Mouse (Mus musculus) stomach, embryonic 16.5 days (tissue): ENCODE results near the gene Hacd4. TPM values are rescaled to one million over a fixed set of nuclear protein-coding genes. Genes with fewer than 3 reads are reported as not detected.

ENCODE experiments used
- ATAC-seq: fragments of 200-750 bp; cut with Nextera tagmentation; 2 replicates; pipeline ENCODE4 v1.8.0; 2017; ENCODE audit warnings: moderate number of reproducible peaks, moderate TSS enrichment; ENCODE audit not compliant: insufficient read depth, low FRiP score
- H3K27ac ChIP-seq: fragments of 300-500 bp; sonication (generic); 2 replicates; pipeline ENCODE4 v1.5.1; 2014; ENCODE audit warnings: low read length
- H3K27me3 ChIP-seq: fragments of 300-500 bp; sonication (generic); 2 replicates; pipeline ENCODE4 v1.6.1; 2014; ENCODE audit warnings: low read length, control low read depth, mixed read lengths; ENCODE audit not compliant: control insufficient read depth, insufficient read depth
- H3K36me3 ChIP-seq: fragments of 300-500 bp; sonication (generic); 2 replicates; pipeline ENCODE4 v1.6.1; 2014; ENCODE audit warnings: low read length; ENCODE audit not compliant: control insufficient read depth, insufficient read depth
- H3K4me1 ChIP-seq: fragments of 300-500 bp; sonication (generic); 2 replicates; pipeline ENCODE4 v1.6.1; 2014; ENCODE audit warnings: low read length, control low read depth, mixed read lengths; ENCODE audit not compliant: control insufficient read depth, insufficient read depth
- H3K4me2 ChIP-seq: fragments of 300-500 bp; sonication (generic); 2 replicates; pipeline ENCODE4 v1.6.1; 2014; ENCODE audit warnings: low read depth, low read length, mixed read lengths
- H3K4me3 ChIP-seq: fragments of 300-500 bp; sonication (generic); replicated peaks from 2 replicates; pipeline ENCODE4 v1.5.1; 2014; ENCODE audit warnings: mild to moderate bottlenecking, low read length
- H3K9ac ChIP-seq: fragments of 300-500 bp; sonication (generic); 2 replicates; pipeline ENCODE4 v1.6.1; 2014; ENCODE audit warnings: low read length
- H3K9me3 ChIP-seq: fragments of 300-500 bp; sonication (generic); replicated peaks from 2 replicates; pipeline ENCODE4 v1.6.1; 2016; ENCODE audit warnings: low read length, control low read depth; ENCODE audit not compliant: control insufficient read depth
- WGBS: fragments of 180-500 bp; shearing (Covaris S2); extraction: QIAGEN DNeasy Blood & Tissue Kit; methylation state at CpG from one replicate; pipeline ENCODE4 v1.1.7; 2014; 5-methylcytosine and 5-hydroxymethylcytosine counted together
- polyA plus RNA-seq: library from polyadenylated mRNA; unstranded; fragments of >200 nt; fragmentation: Nextera tagmentation; extraction: Ambion mirVana; gene quantifications from 2 replicates; pipeline ENCODE4 v1.2.1, GENCODE M21; 2015

Gene Hacd4
- polyA plus RNA-seq, 1 experiment from 2014 or later, result 12.0 TPM

DNA sequence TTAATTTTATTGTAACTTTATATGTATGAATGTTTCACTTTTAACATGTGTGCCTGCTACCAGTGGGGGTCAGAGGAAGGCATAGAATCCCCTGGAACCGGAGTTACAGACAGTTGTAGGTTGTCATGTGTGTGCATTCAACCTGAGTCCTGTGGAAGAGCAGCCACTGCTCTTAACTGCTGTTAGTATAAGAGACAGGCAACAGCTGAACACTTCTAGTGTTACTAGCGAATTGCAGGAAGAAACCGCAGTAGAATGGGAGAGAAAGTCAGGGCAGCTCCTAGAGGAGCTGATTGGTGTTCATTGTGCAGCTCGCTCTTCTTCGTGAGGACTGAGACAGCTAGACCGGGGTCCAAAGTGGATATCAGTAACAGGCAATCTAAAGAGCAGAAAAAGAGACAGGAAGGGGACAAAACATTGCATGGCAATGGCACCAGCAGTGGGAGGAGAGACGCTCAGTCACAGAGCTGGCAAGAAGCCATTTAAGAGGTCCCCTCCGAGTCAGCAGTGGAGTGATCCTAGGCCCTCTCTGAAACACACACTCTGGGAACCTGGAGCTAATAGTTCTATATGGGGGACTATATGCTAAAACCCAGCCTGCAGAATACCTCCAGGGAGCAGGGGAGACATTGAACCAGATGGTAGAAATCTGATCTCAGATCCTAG is 24.4 kb upstream of the Hacd4 start:
- ATAC-seq, result no peak
- H3K9me3 ChIP-seq, result no peaks in the 10 kb centered on the region

DNA sequence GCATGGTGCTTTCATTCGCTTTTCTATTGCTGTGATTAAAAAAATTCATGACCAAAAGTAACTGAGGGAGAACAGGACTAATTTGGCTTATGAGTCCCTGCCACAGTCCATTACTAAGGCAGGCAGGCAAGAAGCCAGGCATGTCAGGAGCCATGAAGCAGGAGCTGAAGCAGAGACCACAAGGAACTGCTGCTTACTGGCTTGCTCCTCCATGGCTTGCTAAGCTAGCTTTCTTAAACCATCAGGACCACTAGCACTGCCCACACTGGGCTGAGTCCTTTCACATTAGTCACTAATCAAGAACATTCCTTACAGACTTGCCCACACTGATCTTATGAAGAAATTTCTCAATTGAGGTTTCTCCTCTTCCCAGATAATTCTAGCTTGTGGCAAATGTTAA is 23.8 kb upstream of the Hacd4 start:
- no peaks in the 10 kb centered on the region for H3K9me3 ChIP-seq
- H3K27me3 ChIP-seq, result no peaks in the 10 kb centered on the region
- H3K36me3 ChIP-seq, result no peaks in the 10 kb centered on the region
- no peaks in the 10 kb centered on the region for H3K4me1 ChIP-seq
- 90% methylated on average over 1 of the region's 1 CpGs for WGBS
- H3K27ac ChIP-seq, result no peak overlapping the region
- no peak overlapping the region for H3K4me3 ChIP-seq
- H3K9ac ChIP-seq, result no peak overlapping the region
- no peak overlapping the region for H3K4me2 ChIP-seq
- no peak for ATAC-seq

More for the DNA sequence above, 24.4 kb upstream of the Hacd4 start:
- Histone ChIP-seq H3K4me2 (no peak overlapping the region), H3K9ac (no peak overlapping the region), H3K36me3 (no peaks in the 10 kb centered on the region), H3K27ac (no peak overlapping the region), H3K4me1 (no peaks in the 10 kb centered on the region), H3K4me3 (no peak overlapping the region), H3K27me3 (no peaks in the 10 kb centered on the region)
- 62% methylated on average over 8 of the region's 8 CpGs for WGBS

DNA sequence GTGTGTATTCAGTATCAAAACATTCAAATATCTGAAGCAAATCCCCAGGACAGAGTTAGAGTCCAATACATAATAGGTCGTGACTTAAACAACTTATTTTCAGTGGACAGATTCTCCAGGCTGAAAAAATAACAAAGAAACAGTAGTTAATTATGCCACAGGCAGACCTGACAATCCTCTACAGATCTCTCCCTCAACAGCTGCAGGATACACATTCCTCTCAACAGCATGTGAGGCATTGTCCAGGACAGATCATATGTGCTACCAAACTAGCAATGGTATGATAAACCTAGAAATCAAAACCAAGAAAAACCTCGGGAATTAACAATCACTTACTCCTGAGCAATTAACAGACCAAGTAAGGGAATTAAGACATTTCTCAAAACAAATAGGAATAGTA is 22.6 kb upstream of the Hacd4 start:
- Histone ChIP-seq H3K27me3 (no peaks in the 10 kb centered on the region), H3K4me1 (no peaks in the 10 kb centered on the region), H3K4me3 (no peak overlapping the region), H3K36me3 (no peaks in the 10 kb centered on the region), H3K4me2 (no peak overlapping the region), H3K9ac (no peak overlapping the region), H3K9me3 (no peaks in the 10 kb centered on the region), H3K27ac (no peak overlapping the region)
- WGBS, result 57% methylated on average over 2 of the region's 2 CpGs
- no peak for ATAC-seq

DNA sequence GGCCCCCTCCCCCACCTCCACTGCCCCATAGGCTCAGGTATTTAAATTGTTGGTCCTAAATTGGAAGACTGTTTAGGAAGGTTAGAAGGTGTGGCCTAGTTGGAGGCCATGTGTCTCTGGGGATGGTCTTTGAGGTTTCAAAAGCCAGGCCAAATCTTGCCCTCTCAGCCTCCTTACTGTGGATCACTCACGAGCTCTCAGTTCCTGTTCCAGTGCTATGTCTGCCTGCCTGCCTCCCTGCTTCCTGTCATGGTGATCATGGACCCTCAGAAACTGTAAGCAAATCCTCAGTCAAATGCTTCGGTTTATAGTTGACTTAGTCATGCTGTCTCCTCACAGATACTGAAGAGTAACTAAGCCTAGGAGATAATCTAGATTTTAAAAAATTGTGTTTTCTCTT is 19.9 kb upstream of the Hacd4 start:
- Histone ChIP-seq H3K27ac (no peak overlapping the region), H3K27me3 (no peaks in the 10 kb centered on the region), H3K36me3 (no peaks in the 10 kb centered on the region), H3K9me3 (no peaks in the 10 kb centered on the region), H3K4me1 (no peaks in the 10 kb centered on the region), H3K9ac (no peak overlapping the region), H3K4me2 (no peak overlapping the region), H3K4me3 (no peak overlapping the region)
- WGBS, result 70% methylated on average over 2 of the region's 2 CpGs
- no peak for ATAC-seq

DNA sequence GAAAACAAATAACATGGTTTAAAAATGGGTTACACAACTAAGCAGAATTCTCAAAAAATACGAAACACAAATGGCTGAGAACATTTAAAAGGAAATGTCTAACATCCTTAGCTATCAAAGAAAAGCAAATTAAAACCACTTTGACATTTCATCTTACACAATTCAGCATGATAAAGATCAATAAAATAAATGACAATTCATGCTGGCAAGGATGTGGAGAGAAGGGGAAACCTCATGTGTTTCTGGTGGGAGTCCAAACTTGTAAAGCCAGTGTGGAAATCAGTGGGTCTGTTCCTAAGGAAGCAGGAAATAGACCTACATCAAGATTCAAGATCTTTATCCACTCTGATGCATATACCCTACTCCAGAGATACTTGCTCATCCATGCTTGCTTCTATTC is 19.4 kb upstream of the Hacd4 start:
- no peak overlapping the region for H3K9ac ChIP-seq
- no peaks in the 10 kb centered on the region for H3K27me3 ChIP-seq
- H3K27ac ChIP-seq, result no peak overlapping the region
- H3K36me3 ChIP-seq, result no peaks in the 10 kb centered on the region
- H3K4me2 ChIP-seq, result no peak overlapping the region
- 93% methylated on average over 1 of the region's 1 CpGs for WGBS
- no peak overlapping the region for H3K4me3 ChIP-seq
- no peak for ATAC-seq
- H3K4me1 ChIP-seq, result no peaks in the 10 kb centered on the region
- H3K9me3 ChIP-seq, result no peaks in the 10 kb centered on the region

DNA sequence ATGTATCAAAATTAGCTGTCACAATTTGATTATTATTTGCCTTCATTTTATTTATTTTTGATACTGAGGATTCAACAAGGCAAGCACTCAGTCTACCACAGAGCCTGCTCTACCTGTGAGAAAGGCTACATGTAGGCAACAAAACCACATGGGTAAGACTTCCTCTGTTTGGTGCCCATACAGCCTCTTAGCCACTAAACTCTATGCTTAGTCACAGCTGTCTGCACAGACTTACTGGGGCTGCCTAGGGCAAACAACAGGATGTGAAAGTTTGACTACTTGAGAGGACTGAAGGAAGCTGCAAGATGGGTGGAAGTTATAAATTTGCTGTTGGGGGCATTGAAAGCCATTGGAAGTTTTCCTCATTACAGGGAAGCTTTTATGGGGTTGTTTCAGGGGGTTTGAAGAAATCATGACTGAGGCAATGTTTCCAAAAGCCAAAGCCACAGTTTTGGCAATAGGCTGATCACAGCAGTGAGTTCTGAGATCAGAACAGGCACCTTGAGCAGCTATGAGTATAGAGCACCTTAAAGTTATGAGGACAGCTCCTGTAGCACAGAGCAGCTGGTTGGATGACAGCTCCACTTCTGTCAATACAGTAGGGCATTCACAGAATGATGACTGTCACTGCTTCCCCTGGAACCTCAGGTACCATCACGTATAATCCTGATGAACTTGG is 11.5 kb upstream of the Hacd4 start:
- H3K9me3 ChIP-seq, result no peaks in the 10 kb centered on the region
- no peaks in the 10 kb centered on the region for H3K4me1 ChIP-seq
- H3K27me3 ChIP-seq, result no peaks in the 10 kb centered on the region
- no peaks in the 10 kb centered on the region for H3K36me3 ChIP-seq
- no peak overlapping the region for H3K4me3 ChIP-seq
- 91% methylated on average over 1 of the region's 1 CpGs for WGBS
- no peak for ATAC-seq
- no peak overlapping the region for H3K9ac ChIP-seq
- no peak overlapping the region for H3K27ac ChIP-seq
- no peak overlapping the region for H3K4me2 ChIP-seq

DNA sequence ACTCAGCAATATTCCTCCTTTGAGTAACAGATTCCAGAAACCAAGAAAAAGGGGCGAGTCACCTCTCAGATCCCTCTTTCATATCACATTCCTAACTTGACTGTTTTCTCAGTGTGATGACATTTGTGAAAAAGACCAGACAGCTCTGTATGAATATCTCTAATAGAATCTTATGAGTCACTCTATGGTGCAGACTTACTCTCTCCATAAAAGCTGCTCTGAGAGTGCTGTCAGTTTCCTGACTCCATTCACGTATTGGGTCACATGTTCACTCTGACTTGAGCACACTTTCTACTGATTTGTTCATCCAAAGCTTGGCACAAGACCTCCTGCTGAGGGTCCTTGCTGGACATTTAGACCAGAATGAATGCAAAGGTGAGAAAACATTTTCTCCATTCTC is 10.2 kb upstream of the Hacd4 start:
- 50% methylated on average over 2 of the region's 2 CpGs for WGBS

DNA sequence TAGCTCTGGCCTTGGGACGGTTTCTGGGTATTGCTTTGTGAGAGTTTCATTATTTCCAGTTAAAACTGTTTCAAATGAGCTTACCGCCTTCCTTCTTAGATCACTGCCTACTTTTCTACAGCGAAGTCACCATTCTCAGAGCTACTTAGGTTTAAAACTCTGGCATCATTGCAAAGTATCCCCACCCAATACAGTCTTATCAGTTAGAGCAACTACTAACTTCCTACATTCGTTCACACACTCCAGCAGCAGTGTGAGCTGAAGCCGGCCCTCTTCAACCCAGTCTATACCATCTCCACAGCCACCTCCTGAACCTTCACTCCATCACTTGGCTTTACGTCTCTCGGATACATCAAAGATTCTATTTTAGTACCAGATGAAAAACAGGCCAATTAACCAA is 2.1 kb upstream of the Hacd4 start:
- Histone ChIP-seq H3K27me3 (no peaks in the 10 kb centered on the region), H3K9me3 (no peaks in the 10 kb centered on the region), H3K4me2 (no peak overlapping the region), H3K4me1 (peaks cover 25% of the 10 kb centered on the region), H3K4me3 (no peak overlapping the region), H3K27ac (no peak overlapping the region), H3K9ac (no peak overlapping the region), H3K36me3 (no peaks in the 10 kb centered on the region)
- 90% methylated on average over 7 of the region's 7 CpGs for WGBS
- no peak for ATAC-seq

More for the DNA sequence above, 10.2 kb upstream of the Hacd4 start:
- no peaks in the 10 kb centered on the region for H3K9me3 ChIP-seq
- ATAC-seq, result no peak
- H3K4me3 ChIP-seq, result no peak overlapping the region
- H3K9ac ChIP-seq, result no peak overlapping the region
- no peak overlapping the region for H3K27ac ChIP-seq
- no peaks in the 10 kb centered on the region for H3K36me3 ChIP-seq
- no peaks in the 10 kb centered on the region for H3K27me3 ChIP-seq
- no peak overlapping the region for H3K4me2 ChIP-seq
- no peaks in the 10 kb centered on the region for H3K4me1 ChIP-seq

DNA sequence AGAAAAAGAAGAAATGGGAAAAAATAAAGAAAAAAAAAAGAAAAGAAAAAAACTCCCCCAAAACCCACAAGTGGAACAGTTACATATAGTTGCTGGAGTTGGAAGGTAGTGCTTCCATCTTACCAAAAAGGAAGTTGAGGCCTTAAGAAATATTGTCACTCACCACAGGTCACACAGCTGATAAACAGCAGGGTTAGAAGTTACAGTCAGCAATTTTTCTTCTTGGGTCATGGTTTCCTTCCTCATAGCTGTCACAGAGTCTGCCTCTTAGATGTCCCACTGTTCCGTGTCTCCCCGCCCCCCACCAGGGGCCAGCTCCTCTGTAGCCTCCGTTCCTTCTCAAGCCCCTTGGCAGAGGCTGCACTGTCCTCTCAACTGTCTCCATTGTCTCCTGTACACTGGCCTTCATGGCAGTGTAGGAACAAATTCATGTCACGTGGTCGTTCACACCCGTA is 968 bp upstream of the Hacd4 start:
- H3K4me2 ChIP-seq, result no peak overlapping the region
- 76% methylated on average over 6 of the region's 6 CpGs for WGBS
- no peaks in the 10 kb centered on the region for H3K36me3 ChIP-seq
- no peaks in the 10 kb centered on the region for H3K27me3 ChIP-seq
- no peak overlapping the region for H3K27ac ChIP-seq
- peaks cover 25% of the 10 kb centered on the region for H3K4me1 ChIP-seq
- no peak overlapping the region for H3K4me3 ChIP-seq
- H3K9ac ChIP-seq, result no peak overlapping the region
- H3K9me3 ChIP-seq, result no peaks in the 10 kb centered on the region
- ATAC-seq, result no peak
